In genomic region chrX:98452026-98452425, GRCm38 (mm10) we compare ENCODE assay signal across 12 mouse cellular contexts.
DNase-seq lines count a peak whose midpoint lies in the region; ATAC-seq and TF ChIP-seq lines count a peak whose summit lies in the region.
"Had no signal": no experiment of that assay in that cellular context is flagged by ENCODE, and none has a peak within 500 bp of the region (broad histone marks: within the 10 kb centered on the region; RNA-seq: fewer than 3 reads in every experiment).

No protein-coding gene starts in this region.

- intact Hi-C loops in left cerebral cortex, postnatal 4 days (cut with DNase I) = no loop called here

- H3K36me3 ChIP-seq in forebrain, postnatal 0 days (ENCODE audit: insufficient read depth) = no peaks in the 10 kb centered on the region
- no peaks in the 10 kb centered on the region for H3K36me3 ChIP-seq in forebrain, embryonic 10.5 days (replicated peaks)
- H3K36me3 ChIP-seq: liver, embryonic 15.5 days; midbrain, embryonic 12.5 days had no signal

- H3K27ac ChIP-seq in forebrain, postnatal 0 days (ENCODE audit: low read depth, low read length) = no peak overlapping the region
- H3K27ac ChIP-seq in forebrain, embryonic 10.5 days = no peak overlapping the region
- H3K27ac ChIP-seq: liver, embryonic 15.5 days; midbrain, embryonic 12.5 days had no signal

- H3K4me1 ChIP-seq in forebrain, postnatal 0 days (ENCODE audit: insufficient read depth) = no peaks in the 10 kb centered on the region
- no peaks in the 10 kb centered on the region for H3K4me1 ChIP-seq in forebrain, embryonic 10.5 days
- H3K4me1 ChIP-seq: liver, embryonic 15.5 days; midbrain, embryonic 12.5 days had no signal

- DNase-seq in forebrain, postnatal 0 days = peak; percentile 9
- DNase-seq in forebrain, embryonic 10.5 days (ENCODE audit: extremely low spot score, low spot score) = no peak
- peak; percentile 60 for DNase-seq in left cerebral cortex, postnatal 4 days
- no peak for DNase-seq in left cerebral cortex, adult 9 months (ENCODE audit: low spot score in 2 of 2)
- DNase-seq in brain, adult 2 months (ENCODE audit: low read depth, low spot score) = peak; percentile 3
- DNase-seq in fibroblast of lung, adult 2 months (ENCODE audit: low read depth) = peak; percentile 4
- no peak for DNase-seq in thymus, postnatal 25 days
- DNase-seq: lung, postnatal 36 days had no signal

- H3K4me2 ChIP-seq in forebrain, postnatal 0 days (ENCODE audit: low read depth) = no peak overlapping the region
- H3K4me2 ChIP-seq: liver, embryonic 15.5 days; midbrain, embryonic 12.5 days had no signal

- no peaks in the 10 kb centered on the region for H3K27me3 ChIP-seq in forebrain, postnatal 0 days (ENCODE audit: insufficient read depth, low read length)
- H3K27me3 ChIP-seq in forebrain, embryonic 10.5 days (ENCODE audit: poor library complexity, severe bottlenecking) = no peaks in the 10 kb centered on the region
- H3K27me3 ChIP-seq: liver, embryonic 15.5 days; midbrain, embryonic 12.5 days had no signal

- no peaks in the 10 kb centered on the region for H3K9me3 ChIP-seq in forebrain, postnatal 0 days (ENCODE audit: low read length)
- no peaks in the 10 kb centered on the region for H3K9me3 ChIP-seq in forebrain, embryonic 10.5 days
- H3K9me3 ChIP-seq: liver, embryonic 15.5 days; midbrain, embryonic 12.5 days had no signal

- WGBS in forebrain, postnatal 0 days = 57% methylated on average over 2 of the region's 2 CpGs
- 89% methylated on average over 2 of the region's 2 CpGs for WGBS in forebrain, embryonic 10.5 days

- TF ChIP-seq CTCF in forebrain, postnatal 0 days (IDR thresholded peaks at IDR 0.05; ENCODE audit: low read depth) = no peak

- H3K9ac ChIP-seq in forebrain, postnatal 0 days = no peak overlapping the region
- H3K9ac ChIP-seq: liver, embryonic 15.5 days; midbrain, embryonic 12.5 days had no signal

- peak; percentile 68 for ATAC-seq in forebrain, postnatal 0 days
- ATAC-seq: Patski had no signal

- H3K4me3 ChIP-seq in forebrain, postnatal 0 days (ENCODE audit: low read depth, low read length) = no peak overlapping the region
- H3K4me3 ChIP-seq in forebrain, embryonic 10.5 days = no peak overlapping the region
- H3K4me3 ChIP-seq: erythroblast, embryonic 14.5 days; liver, embryonic 15.5 days; midbrain, embryonic 12.5 days had no signal

Comparison
In these comparisons a context has a peak if more than half of its experiments do, and no peak if none do; other contexts are left out.
1. DNase-seq: peak in forebrain, postnatal 0 days (single experiment), left cerebral cortex, postnatal 4 days (single experiment), brain, adult 2 months (single experiment) and fibroblast of lung, adult 2 months (single experiment); none in forebrain, embryonic 10.5 days (single experiment), left cerebral cortex, adult 9 months (0 of 2) and thymus, postnatal 25 days (single experiment).